Mouse (Mus musculus) embryonic facial prominence, embryonic 11.5 days (tissue): Measurements from ENCODE around the gene Tcf7l2. TPM values are rescaled to one million over a fixed set of nuclear protein-coding genes. Genes with fewer than 3 reads are reported as not detected.
A peak's percentile ranks its signal among the peaks of the same experiment; 100 is the strongest.

Source experiments
- ATAC-seq: fragments of 200-750 bp; cut with Nextera tagmentation; replicated peaks from 2 replicates; pipeline ENCODE4 v1.8.0; 2017; ENCODE audit warnings: low read depth; ENCODE audit not compliant: insufficient number of reproducible peaks, low FRiP score, low TSS enrichment
- DNase-seq: peaks from one replicate; pipeline ENCODE4 v3.0.0-alpha.2; 2015; ENCODE audit warnings: low spot score
- H3K27ac ChIP-seq: fragments of 300-500 bp; sonication (generic); replicated peaks from 2 replicates; pipeline ENCODE4 v1.5.1; 2014; ENCODE audit warnings: mild to moderate bottlenecking, low read depth, low read length, control low read depth
- H3K27me3 ChIP-seq: fragments of 300-500 bp; sonication (generic); 2 replicates; pipeline ENCODE4 v1.6.1; 2014; ENCODE audit warnings: mild to moderate bottlenecking, low read length, moderate library complexity, mixed read lengths; ENCODE audit not compliant: control insufficient read depth, insufficient read depth
- H3K36me3 ChIP-seq: fragments of 300-500 bp; sonication (generic); replicated peaks from 2 replicates; pipeline ENCODE4 v1.6.1; 2014; ENCODE audit warnings: low read depth, mild to moderate bottlenecking, low read length, moderate library complexity, mixed read lengths; ENCODE audit not compliant: control insufficient read depth, insufficient read depth
- H3K4me1 ChIP-seq: fragments of 300-500 bp; sonication (generic); 2 replicates; pipeline ENCODE4 v1.6.1; 2014; ENCODE audit warnings: low read length, mixed read lengths; ENCODE audit not compliant: control insufficient read depth, insufficient read depth
- H3K4me2 ChIP-seq: fragments of 300-500 bp; sonication (generic); 2 replicates; pipeline ENCODE4 v1.6.1; 2014; ENCODE audit warnings: low read depth, mild to moderate bottlenecking, control low read depth, low read length, moderate library complexity
- H3K4me3 ChIP-seq: fragments of 300-500 bp; sonication (generic); 2 replicates; pipeline ENCODE4 v1.5.1; 2014; ENCODE audit warnings: low read depth, low read length, control low read depth
- H3K9ac ChIP-seq: fragments of 300-500 bp; sonication (generic); replicated peaks from 2 replicates; pipeline ENCODE4 v1.6.1; 2014; ENCODE audit warnings: mild to moderate bottlenecking, control low read depth, low read length
- H3K9me3 ChIP-seq: fragments of 300-500 bp; sonication (generic); replicated peaks from 2 replicates; pipeline ENCODE4 v1.6.1; 2016; ENCODE audit warnings: mild to moderate bottlenecking, low read length, inconsistent platforms, mixed read lengths; ENCODE audit not compliant: control insufficient read depth
- WGBS: fragments of 180-500 bp; shearing (Covaris S2); extraction: QIAGEN DNeasy Blood & Tissue Kit; methylation state at CpG from one replicate; pipeline ENCODE4 v1.1.7; 2014; 5-methylcytosine and 5-hydroxymethylcytosine counted together
- polyA plus RNA-seq: library from polyadenylated mRNA; unstranded; fragments of >200 nt; fragmentation: Nextera tagmentation; extraction: Ambion mirVana; gene quantifications from 2 replicates; pipeline ENCODE4 v1.2.1, GENCODE M21; 2014

Gene Tcf7l2
- 107 and 111 TPM in 2 replicates for polyA plus RNA-seq

- Histone ChIP-seq H3K9me3 (no peaks in the 10 kb centered on the region), H3K4me3 (peak within 1 kb of the TSS; percentile 79), H3K36me3 (no peaks in the 10 kb centered on the region), H3K27me3 (no peaks in the 10 kb centered on the region), H3K4me1 (no peaks in the 10 kb centered on the region; the same call in 1 of the 2 replicates), H3K4me2 (peak within 1 kb of the TSS; percentile 90), H3K27ac (peak within 1 kb of the TSS; percentile 99), H3K9ac (peak within 1 kb of the TSS; percentile 99)
- DNase-seq = peak; percentile 97
- under 1% methylated on average over 42 of the region's 42 CpGs for WGBS
- peak; percentile 93 for ATAC-seq
Measured at GRCm38 (mm10) chr19:55741439-55741928, at the start of gene Tcf7l2. Gene Tcf7l2, plus strand, starts transcription at chr19:55741820.

GRCm38 (mm10) chr19:55694651-55695050 is 47.0 kb upstream of the Tcf7l2 start:
- 20% methylated on average over 13 of the region's 13 CpGs for WGBS
- Histone ChIP-seq H3K4me2 (no peak overlapping the region), H3K27ac (no peak overlapping the region), H3K36me3 (no peaks in the 10 kb centered on the region), H3K27me3 (no peaks in the 10 kb centered on the region), H3K4me3 (no peak overlapping the region), H3K9ac (no peak overlapping the region), H3K4me1 (no peaks in the 10 kb centered on the region), H3K9me3 (no peaks in the 10 kb centered on the region)
- DNase-seq (peak; percentile 25), ATAC-seq (no peak)

GRCm38 (mm10) chr19:55695418-55695817 is 46.2 kb upstream of the Tcf7l2 start:
- no peak for DNase-seq

GRCm38 (mm10) chr19:55698892-55699291 is 42.7 kb upstream of the Tcf7l2 start:
- Histone ChIP-seq H3K27ac (no peak overlapping the region), H3K36me3 (no peaks in the 10 kb centered on the region), H3K4me3 (no peak overlapping the region), H3K9me3 (no peaks in the 10 kb centered on the region), H3K9ac (no peak overlapping the region), H3K4me2 (no peak overlapping the region), H3K4me1 (no peaks in the 10 kb centered on the region; the same call in 1 of the 2 replicates), H3K27me3 (0 out of 2 replicates have a peak, but pooled peaks cover 3% of the 10 kb centered on the region)
- no peak for ATAC-seq
- no peak for DNase-seq
- 79% methylated on average over 5 of the region's 5 CpGs for WGBS

More at GRCm38 (mm10) chr19:55695418-55695817, 46.2 kb upstream of the Tcf7l2 start:
- H3K4me3 ChIP-seq = no peak overlapping the region
- no peaks in the 10 kb centered on the region for H3K36me3 ChIP-seq
- 0 out of 2 replicates have a peak, but pooled peaks cover 3% of the 10 kb centered on the region for H3K27me3 ChIP-seq
- H3K4me2 ChIP-seq = no peak overlapping the region
- no peak overlapping the region for H3K27ac ChIP-seq
- no peaks in the 10 kb centered on the region; the same call in 1 of the 2 replicates for H3K4me1 ChIP-seq
- H3K9ac ChIP-seq = no peak overlapping the region
- no peak for ATAC-seq
- WGBS = 74% methylated on average over 10 of the region's 10 CpGs
- H3K9me3 ChIP-seq = no peaks in the 10 kb centered on the region

GRCm38 (mm10) chr19:55700214-55700568 is 41.4 kb upstream of the Tcf7l2 start:
- Histone ChIP-seq H3K27me3 (0 out of 2 replicates have a peak, but pooled peaks cover 3% of the 10 kb centered on the region), H3K9ac (no peak overlapping the region), H3K27ac (no peak overlapping the region), H3K4me3 (no peak overlapping the region), H3K9me3 (no peaks in the 10 kb centered on the region), H3K4me2 (no peak overlapping the region), H3K4me1 (no peaks in the 10 kb centered on the region; the same call in 1 of the 2 replicates), H3K36me3 (no peaks in the 10 kb centered on the region)
- no peak for ATAC-seq
- DNase-seq = no peak
- WGBS = 20% methylated on average over 6 of the region's 6 CpGs

- WGBS = 62% methylated on average over 11 of the region's 11 CpGs
- Histone ChIP-seq H3K9ac (no peak overlapping the region), H3K27ac (no peak overlapping the region), H3K4me1 (no peaks in the 10 kb centered on the region; the same call in 1 of the 2 replicates), H3K9me3 (no peaks in the 10 kb centered on the region), H3K4me3 (no peak overlapping the region), H3K4me2 (no peak overlapping the region), H3K36me3 (no peaks in the 10 kb centered on the region), H3K27me3 (0 out of 2 replicates have a peak, but pooled peaks cover 3% of the 10 kb centered on the region)
- no peak for DNase-seq
- no peak for ATAC-seq
Measured at GRCm38 (mm10) chr19:55700569-55701282, 40.9 kb upstream of the Tcf7l2 start.

- Histone ChIP-seq H3K9me3 (no peaks in the 10 kb centered on the region), H3K9ac (no peak overlapping the region), H3K4me2 (no peak overlapping the region), H3K4me1 (no peaks in the 10 kb centered on the region; the same call in 1 of the 2 replicates), H3K4me3 (no peak overlapping the region), H3K36me3 (no peaks in the 10 kb centered on the region), H3K27ac (no peak overlapping the region), H3K27me3 (0 out of 2 replicates have a peak, but pooled peaks cover 3% of the 10 kb centered on the region)
- 84% methylated on average over 9 of the region's 9 CpGs for WGBS
- DNase-seq (no peak), ATAC-seq (no peak)
Measured at GRCm38 (mm10) chr19:55701283-55701633, 40.4 kb upstream of the Tcf7l2 start.

GRCm38 (mm10) chr19:55702081-55702480 is 39.5 kb upstream of the Tcf7l2 start:
- Histone ChIP-seq H3K27ac (no peak overlapping the region), H3K4me3 (no peak overlapping the region), H3K36me3 (no peaks in the 10 kb centered on the region), H3K4me2 (no peak overlapping the region), H3K9me3 (no peaks in the 10 kb centered on the region), H3K27me3 (0 out of 2 replicates have a peak, but pooled peaks cover 3% of the 10 kb centered on the region), H3K9ac (no peak overlapping the region), H3K4me1 (no peaks in the 10 kb centered on the region; the same call in 1 of the 2 replicates)
- 77% methylated on average over 4 of the region's 4 CpGs for WGBS
- ATAC-seq (no peak), DNase-seq (no peak)
